Mouse (Mus musculus): ENCODE measurements at regions not wholly inside any gene's neighbourhood (a gene's known extent, or its start where the extent isn't known, plus 50 kb on each side); places are given as distances from the start of the nearest gene placed in this dataset.

DNA sequence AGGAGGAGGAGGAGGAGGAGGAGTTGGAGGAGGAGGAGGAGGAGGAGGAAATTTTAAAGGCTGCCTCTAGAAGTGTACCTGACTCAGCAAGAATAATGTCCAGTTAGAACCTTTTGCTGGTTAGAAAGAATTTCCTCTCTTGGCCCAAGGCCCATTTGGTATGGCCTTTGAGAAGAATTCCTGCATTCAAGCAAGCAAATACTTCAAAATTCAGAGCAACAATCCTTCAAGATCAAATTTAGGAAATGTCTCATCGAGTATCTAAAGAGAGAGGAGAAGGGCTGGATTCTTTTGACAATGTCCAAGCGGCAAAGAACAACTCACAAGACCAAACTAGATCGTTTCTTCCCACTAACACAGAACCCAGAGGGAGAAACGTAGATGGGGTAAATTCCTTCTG lies 263.1 kb upstream of the Irx3 start:
- H3K27ac ChIP-seq (ENCODE audit: insufficient read depth, low read depth, low read length, poor library complexity, severe bottlenecking), result no peak overlapping the region
- peaks cover 3 to 15% of the 10 kb centered on the region in 2 experiments; a peak in 2 of 4 replicates for H3K4me1 ChIP-seq (ENCODE audit: control insufficient read depth in 2 of 2, insufficient read depth in 2 of 2, low read length in 2 of 2, poor library complexity in 1 of 2)
- H3K4me3 ChIP-seq (ENCODE audit: insufficient read depth in 1 of 2, low read depth in 1 of 2, low read length in 2 of 2, poor library complexity in 1 of 2, severe bottlenecking in 1 of 2), result no peak overlapping the region
- TF ChIP-seq CHD2 (IDR thresholded peaks at IDR 0.05; ENCODE audit: low read depth, low read length), result no peak
- TF ChIP-seq ZNF384 (IDR thresholded peaks at IDR 0.05; ENCODE audit: low read depth, low read length), result no peak
- no peak for TF ChIP-seq ZC3H11A (IDR thresholded peaks at IDR 0.05; ENCODE audit: borderline replicate concordance, low read depth, low read length)
- TF ChIP-seq MAFK (IDR thresholded peaks at IDR 0.05; ENCODE audit: insufficient read depth, low read depth, low read length), result no peak
- no peak for TF ChIP-seq HCFC1 (IDR thresholded peaks at IDR 0.05; ENCODE audit: borderline replicate concordance, insufficient read depth, low read length)
- no peak overlapping the region for H3K9ac ChIP-seq (ENCODE audit: insufficient read depth, low read depth, low read length, poor library complexity, severe bottlenecking)
- H3K9me3 ChIP-seq (ENCODE audit: control insufficient read depth, insufficient read depth, low read depth, low read length), result no peaks in the 10 kb centered on the region
- in situ Hi-C loops (cut with MboI; ENCODE audit: low sequenced_read_pairs in 2 of 2, unreplicated experiment in 2 of 2), result no loop called here
- H3K36me3 ChIP-seq (ENCODE audit: control insufficient read depth, insufficient read depth, low read length, poor library complexity, severe bottlenecking), result no peaks in the 10 kb centered on the region
- DNase-seq (ENCODE audit: low read depth, low spot score), result no peak

DNA sequence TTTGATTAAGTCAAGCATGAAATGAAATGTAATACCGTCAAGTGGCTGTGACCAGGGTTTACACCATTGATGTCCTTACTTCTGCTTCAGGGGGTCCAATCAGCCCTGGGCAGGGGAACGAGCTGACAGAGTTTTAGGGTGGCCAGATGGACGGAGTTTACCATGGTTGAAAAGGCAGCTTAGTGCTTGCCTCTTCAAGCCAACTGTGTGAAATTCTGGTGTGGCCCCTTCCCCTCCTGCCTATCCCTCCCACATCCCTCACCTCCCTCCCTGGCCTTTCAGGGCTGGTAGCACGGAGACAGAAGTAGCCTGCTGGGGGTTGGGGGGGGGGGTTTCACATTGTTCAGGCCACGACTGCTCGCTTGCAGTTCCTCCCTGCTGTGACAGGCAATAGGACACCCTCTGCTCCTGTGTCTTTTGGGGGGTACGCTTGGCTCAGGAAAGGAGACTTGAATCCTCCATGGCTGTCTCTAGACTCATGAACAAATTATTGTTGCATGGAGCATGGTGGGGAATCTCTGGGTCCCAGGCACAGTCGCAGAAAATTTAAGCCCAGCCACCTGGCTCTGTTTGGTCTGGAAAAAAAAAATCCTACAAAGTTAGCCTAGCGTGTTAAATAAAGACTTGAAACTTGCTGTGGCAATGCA lies 262.4 kb upstream of the Irx3 start:
- Histone ChIP-seq H3K4me1 (ENCODE audit: control insufficient read depth in 2 of 2, insufficient read depth in 2 of 2, low read length in 2 of 2, poor library complexity in 1 of 2) (peaks cover 3 to 12% of the 10 kb centered on the region in 2 experiments; a peak in 2 of 4 replicates), H3K9me3 (ENCODE audit: control insufficient read depth, insufficient read depth, low read depth, low read length) (no peaks in the 10 kb centered on the region), H3K4me3 (ENCODE audit: insufficient read depth in 1 of 2, low read depth in 1 of 2, low read length in 2 of 2, poor library complexity in 1 of 2, severe bottlenecking in 1 of 2) (no peak overlapping the region), H3K27ac (ENCODE audit: insufficient read depth, low read depth, low read length, poor library complexity, severe bottlenecking) (no peak overlapping the region), H3K9ac (ENCODE audit: insufficient read depth, low read depth, low read length, poor library complexity, severe bottlenecking) (no peak overlapping the region), H3K36me3 (ENCODE audit: control insufficient read depth, insufficient read depth, low read length, poor library complexity, severe bottlenecking) (no peaks in the 10 kb centered on the region)
- DNase-seq (ENCODE audit: low read depth, low spot score), result no peak
- in situ Hi-C loops (cut with MboI; ENCODE audit: low sequenced_read_pairs in 2 of 2, unreplicated experiment in 2 of 2), result no loop called here
- no peak for TF ChIP-seq CHD2 (IDR thresholded peaks at IDR 0.05; ENCODE audit: low read depth, low read length)
- no peak for TF ChIP-seq HCFC1 (IDR thresholded peaks at IDR 0.05; ENCODE audit: borderline replicate concordance, insufficient read depth, low read length)

DNA sequence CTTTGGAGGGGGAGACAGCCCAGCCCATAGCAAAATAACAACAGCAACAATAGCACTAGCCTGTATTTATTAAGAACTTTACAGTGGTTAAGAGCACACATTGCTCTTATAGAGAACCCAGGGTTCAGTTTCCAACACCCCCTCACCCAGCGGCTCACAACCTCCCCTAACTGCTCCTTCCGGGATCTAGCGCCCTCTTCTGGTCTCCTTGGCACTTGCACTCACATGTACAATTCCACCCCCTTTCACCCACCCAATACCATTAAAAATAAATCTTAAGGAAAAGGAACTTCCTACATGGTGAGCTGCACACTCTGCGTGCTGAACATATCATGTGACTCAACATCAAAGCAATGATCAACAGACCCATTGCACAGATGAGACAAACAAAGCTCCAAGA lies 261.5 kb upstream of the Irx3 start:
- no peak for DNase-seq (ENCODE audit: low read depth, low spot score)
- Histone ChIP-seq H3K9me3 (ENCODE audit: control insufficient read depth, insufficient read depth, low read depth, low read length) (no peaks in the 10 kb centered on the region), H3K9ac (ENCODE audit: insufficient read depth, low read depth, low read length, poor library complexity, severe bottlenecking) (no peak overlapping the region), H3K4me3 (ENCODE audit: insufficient read depth in 1 of 2, low read depth in 1 of 2, low read length in 2 of 2, poor library complexity in 1 of 2, severe bottlenecking in 1 of 2) (no peak overlapping the region), H3K36me3 (ENCODE audit: control insufficient read depth, insufficient read depth, low read length, poor library complexity, severe bottlenecking) (no peaks in the 10 kb centered on the region), H3K27ac (ENCODE audit: insufficient read depth, low read depth, low read length, poor library complexity, severe bottlenecking) (no peak overlapping the region), H3K4me1 (ENCODE audit: control insufficient read depth in 2 of 2, insufficient read depth in 2 of 2, low read length in 2 of 2, poor library complexity in 1 of 2) (peaks cover 3 to 9% of the 10 kb centered on the region in 2 experiments; a peak in 2 of 4 replicates)
- in situ Hi-C loops (cut with MboI; ENCODE audit: low sequenced_read_pairs in 2 of 2, unreplicated experiment in 2 of 2), result no loop called here
- TF ChIP-seq MAFK (IDR thresholded peaks at IDR 0.05; ENCODE audit: insufficient read depth, low read depth, low read length) (no peak), CHD2 (IDR thresholded peaks at IDR 0.05; ENCODE audit: low read depth, low read length) (no peak), ZNF384 (IDR thresholded peaks at IDR 0.05; ENCODE audit: low read depth, low read length) (no peak), HCFC1 (IDR thresholded peaks at IDR 0.05; ENCODE audit: borderline replicate concordance, insufficient read depth, low read length) (no peak), ZC3H11A (IDR thresholded peaks at IDR 0.05; ENCODE audit: borderline replicate concordance, low read depth, low read length) (no peak)

DNA sequence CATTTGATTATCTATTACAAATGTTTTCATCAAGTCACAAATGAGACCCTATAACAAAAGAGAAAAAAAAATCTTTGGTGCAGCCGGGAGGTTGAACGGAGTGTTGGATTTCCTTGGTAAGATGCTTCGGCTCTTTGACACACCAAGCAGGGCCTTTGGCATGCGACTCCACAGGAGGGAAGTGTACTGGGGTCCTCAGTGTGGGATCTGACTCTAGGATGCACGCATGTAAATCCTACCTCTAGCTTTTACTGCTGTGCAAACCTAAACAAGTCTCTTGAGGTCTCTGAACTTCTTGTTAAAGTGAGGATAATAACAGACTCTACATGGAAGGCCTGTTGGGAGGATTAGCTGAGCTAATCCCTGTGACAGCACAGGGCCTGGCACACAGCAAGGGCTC lies 257.6 kb upstream of the Irx3 start:
- Histone ChIP-seq H3K9ac (ENCODE audit: insufficient read depth, low read depth, low read length, poor library complexity, severe bottlenecking) (no peak overlapping the region), H3K27ac (ENCODE audit: insufficient read depth, low read depth, low read length, poor library complexity, severe bottlenecking) (no peak overlapping the region), H3K9me3 (ENCODE audit: control insufficient read depth, insufficient read depth, low read depth, low read length) (no peaks in the 10 kb centered on the region), H3K4me3 (ENCODE audit: insufficient read depth in 1 of 2, low read depth in 1 of 2, low read length in 2 of 2, poor library complexity in 1 of 2, severe bottlenecking in 1 of 2) (no peak overlapping the region), H3K4me1 (ENCODE audit: control insufficient read depth in 2 of 2, insufficient read depth in 2 of 2, low read length in 2 of 2, poor library complexity in 1 of 2) (peaks cover 0 to 4% of the 10 kb centered on the region in 2 experiments; a peak in 1 of 4 replicates), H3K36me3 (ENCODE audit: control insufficient read depth, insufficient read depth, low read length, poor library complexity, severe bottlenecking) (no peaks in the 10 kb centered on the region)
- TF ChIP-seq HCFC1 (IDR thresholded peaks at IDR 0.05; ENCODE audit: borderline replicate concordance, insufficient read depth, low read length) (no peak), ZC3H11A (IDR thresholded peaks at IDR 0.05; ENCODE audit: borderline replicate concordance, low read depth, low read length) (no peak), ZNF384 (IDR thresholded peaks at IDR 0.05; ENCODE audit: low read depth, low read length) (no peak), MAFK (IDR thresholded peaks at IDR 0.05; ENCODE audit: insufficient read depth, low read depth, low read length) (no peak), CHD2 (IDR thresholded peaks at IDR 0.05; ENCODE audit: low read depth, low read length) (no peak)
- in situ Hi-C loops (cut with MboI; ENCODE audit: low sequenced_read_pairs in 2 of 2, unreplicated experiment in 2 of 2), result no loop called here
- DNase-seq (ENCODE audit: low read depth, low spot score), result no peak

DNA sequence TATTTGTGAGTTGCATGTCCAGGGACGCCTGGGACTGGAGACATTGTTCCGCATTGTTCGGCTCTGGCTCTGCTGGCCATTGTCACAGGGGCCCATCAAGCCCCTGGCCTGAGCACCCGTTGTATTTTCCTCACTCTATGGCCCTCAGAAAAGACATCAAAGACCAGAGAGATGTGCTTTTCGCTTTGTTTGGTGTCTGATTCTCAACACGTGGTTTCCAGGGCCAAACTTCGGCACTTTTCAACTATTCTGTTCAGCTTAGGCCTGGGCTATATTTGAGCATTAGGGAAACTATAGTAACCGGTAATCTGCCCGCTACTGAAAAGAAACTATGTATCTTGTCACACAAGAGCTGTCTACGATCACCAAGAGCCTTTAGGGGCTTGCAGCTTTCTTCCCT lies 257.1 kb upstream of the Irx3 start:
- Histone ChIP-seq H3K9me3 (ENCODE audit: control insufficient read depth, insufficient read depth, low read depth, low read length) (no peaks in the 10 kb centered on the region), H3K4me1 (ENCODE audit: control insufficient read depth in 2 of 2, insufficient read depth in 2 of 2, low read length in 2 of 2, poor library complexity in 1 of 2) (no peaks in the 10 kb centered on the region), H3K27ac (ENCODE audit: insufficient read depth, low read depth, low read length, poor library complexity, severe bottlenecking) (no peak overlapping the region), H3K4me3 (ENCODE audit: insufficient read depth in 1 of 2, low read depth in 1 of 2, low read length in 2 of 2, poor library complexity in 1 of 2, severe bottlenecking in 1 of 2) (no peak overlapping the region), H3K9ac (ENCODE audit: insufficient read depth, low read depth, low read length, poor library complexity, severe bottlenecking) (no peak overlapping the region), H3K36me3 (ENCODE audit: control insufficient read depth, insufficient read depth, low read length, poor library complexity, severe bottlenecking) (no peaks in the 10 kb centered on the region)
- no peak for DNase-seq (ENCODE audit: low read depth, low spot score)
- no peak for TF ChIP-seq HCFC1 (IDR thresholded peaks at IDR 0.05; ENCODE audit: borderline replicate concordance, insufficient read depth, low read length)
- no peak for TF ChIP-seq CHD2 (IDR thresholded peaks at IDR 0.05; ENCODE audit: low read depth, low read length)
- no peak for TF ChIP-seq MAFK (IDR thresholded peaks at IDR 0.05; ENCODE audit: insufficient read depth, low read depth, low read length)
- TF ChIP-seq ZC3H11A (IDR thresholded peaks at IDR 0.05; ENCODE audit: borderline replicate concordance, low read depth, low read length), result no peak
- TF ChIP-seq ZNF384 (IDR thresholded peaks at IDR 0.05; ENCODE audit: low read depth, low read length), result no peak
- in situ Hi-C loops (cut with MboI; ENCODE audit: low sequenced_read_pairs in 2 of 2, unreplicated experiment in 2 of 2), result no loop called here
